Mouse (Mus musculus) T-helper 17 cell (primary cell): ENCODE data around the gene Tctex1d2.

Experiments
- in situ Hi-C, 2 experiments: fragments of 300-600 bp; cut with MboI, MseI; formaldehyde crosslinking; loops; 1 replicate in 1 of 2; 2 replicates in 1 of 2; pipeline ENCODE4 v1.15.1; 2025; ENCODE audit warnings: high pct_unique_total_duplicates in 2 of 2

Gene Tctex1d2

GRCm38 (mm10) chr16:32419517-32420483 lies at the start of gene Tctex1d2:
Gene Tctex1d2, plus strand, starts transcription at chr16:32419702.
- in situ Hi-C loops: loop anchor here in 1 of 2 experiments (5.0 kb wide), 1 partner anchor 72 kb away; no protein-coding TSS in a partner anchor

DNA sequence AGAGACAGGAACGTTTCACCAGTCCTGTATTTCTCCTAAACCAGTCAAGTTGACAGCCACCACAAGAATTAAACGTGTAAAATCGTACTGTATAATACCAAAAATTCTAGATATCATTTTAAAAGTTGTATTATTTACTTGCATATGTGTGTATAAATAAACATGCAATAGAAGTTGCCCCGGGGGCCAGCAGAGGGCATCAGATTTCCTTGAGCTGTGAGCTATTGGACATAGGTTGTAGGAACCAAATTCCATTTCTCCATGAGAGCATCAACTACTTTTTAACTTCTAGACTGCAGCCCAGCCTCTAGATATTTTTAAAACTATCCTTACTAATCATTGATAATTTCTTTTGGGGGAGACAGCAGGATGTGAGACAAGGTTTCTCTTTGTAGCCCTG lies 48.2 kb upstream of the Tctex1d2 start:
- in situ Hi-C loops: no loop called here

- in situ Hi-C loops: loop anchor here in 1 of 2 experiments (5.0 kb wide), 1 partner anchor 118 kb away; the partner anchor contains the start of gene Zdhhc19
Measured at GRCm38 (mm10) chr16:32379575-32379974, 39.9 kb upstream of the Tctex1d2 start.

DNA sequence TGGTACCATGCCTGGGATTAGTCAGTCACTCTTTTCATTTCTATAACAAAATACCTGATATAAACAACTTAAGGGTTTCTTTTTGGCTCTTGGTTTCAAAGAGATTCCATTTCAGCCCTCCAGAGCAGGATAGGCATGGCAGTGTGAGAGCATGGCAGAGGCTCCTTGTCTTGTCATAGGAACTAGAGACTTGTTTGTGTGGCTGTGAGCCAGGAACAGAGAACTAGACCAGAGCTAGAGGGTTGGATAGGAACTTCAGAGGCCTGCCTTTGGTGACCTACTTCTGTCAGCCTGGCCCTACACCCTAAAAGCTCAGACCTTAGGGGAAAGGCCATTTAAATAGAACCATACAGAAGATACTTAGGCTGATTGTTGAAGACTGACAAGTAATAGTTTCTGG lies 36.6 kb upstream of the Tctex1d2 start:
- in situ Hi-C loops: no loop called here

DNA sequence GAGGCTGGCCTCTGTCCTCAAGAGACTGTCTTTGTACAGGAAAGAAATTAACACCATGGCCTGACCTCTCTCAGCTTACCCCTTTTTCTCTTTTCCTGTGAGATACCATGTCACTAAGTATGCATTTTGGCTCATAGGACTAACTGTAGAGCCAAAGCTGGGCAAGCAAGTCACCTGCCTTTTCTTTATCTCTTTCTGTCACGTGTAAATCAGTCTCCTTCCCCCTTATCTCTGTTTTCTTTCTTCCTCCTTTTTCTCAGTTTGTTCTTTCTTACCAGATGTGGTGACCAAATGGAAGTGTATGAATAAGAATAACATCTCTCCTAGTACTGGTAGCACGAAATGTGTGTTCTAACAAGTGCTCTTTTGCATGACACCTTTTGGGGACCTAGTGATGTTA lies 34.6 kb upstream of the Tctex1d2 start:
- in situ Hi-C loops: no loop called here

DNA sequence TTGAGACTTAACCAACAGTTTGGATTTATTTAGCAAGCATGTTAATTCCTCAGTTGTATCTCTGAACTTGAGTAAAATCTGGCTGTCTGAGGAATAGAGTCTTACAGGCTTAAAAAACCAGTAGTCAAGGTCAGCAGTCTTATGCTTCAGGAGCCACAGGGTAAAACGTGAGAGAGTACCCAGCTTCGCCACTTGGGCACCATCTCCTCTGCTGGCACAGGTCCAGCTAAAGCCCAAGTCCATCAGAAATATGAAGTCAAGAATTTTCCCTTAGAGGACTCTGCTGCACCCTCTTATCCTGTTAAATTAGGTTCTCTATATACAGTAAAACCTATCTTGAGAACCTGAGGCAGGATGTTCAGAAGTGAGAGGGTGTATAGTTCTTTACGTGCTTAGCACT lies 32.7 kb upstream of the Tctex1d2 start:
- in situ Hi-C loops: no loop called here

GRCm38 (mm10) chr16:32389049-32389448 lies 30.5 kb upstream of the Tctex1d2 start:
- in situ Hi-C loops: no loop called here

- in situ Hi-C loops: loop anchor here in 1 of 2 experiments (5.0 kb wide), 1 partner anchor 263 kb away; no protein-coding TSS in a partner anchor
Measured at GRCm38 (mm10) chr16:32389841-32390240, 29.7 kb upstream of the Tctex1d2 start.

DNA sequence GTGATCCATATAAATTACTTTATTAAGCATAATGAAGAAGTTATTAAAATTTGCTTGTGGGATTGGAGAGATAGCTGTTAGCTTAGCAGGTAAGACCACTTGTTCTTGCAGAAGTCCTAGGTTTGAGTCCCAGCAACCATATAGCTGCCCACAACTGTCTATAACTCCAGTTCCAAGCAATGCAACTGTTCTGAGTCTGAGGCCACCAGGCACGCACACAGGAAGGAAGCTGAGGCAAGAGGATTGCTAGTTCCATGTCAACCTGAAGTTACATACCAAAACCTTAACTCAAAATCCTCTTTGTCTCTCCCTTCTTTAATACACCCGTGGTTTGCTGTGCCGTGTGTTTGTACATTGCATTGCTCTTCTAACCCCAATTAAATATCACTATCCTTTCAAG lies 28.6 kb upstream of the Tctex1d2 start:
- in situ Hi-C loops: loop anchor here in 1 of 2 experiments (5.0 kb wide), 1 partner anchor 264 kb away; no protein-coding TSS in a partner anchor

- in situ Hi-C loops: no loop called here
Measured at GRCm38 (mm10) chr16:32395679-32396540, 23.6 kb upstream of the Tctex1d2 start.

GRCm38 (mm10) chr16:32396541-32396835 lies 23.0 kb upstream of the Tctex1d2 start:
- in situ Hi-C loops: no loop called here

DNA sequence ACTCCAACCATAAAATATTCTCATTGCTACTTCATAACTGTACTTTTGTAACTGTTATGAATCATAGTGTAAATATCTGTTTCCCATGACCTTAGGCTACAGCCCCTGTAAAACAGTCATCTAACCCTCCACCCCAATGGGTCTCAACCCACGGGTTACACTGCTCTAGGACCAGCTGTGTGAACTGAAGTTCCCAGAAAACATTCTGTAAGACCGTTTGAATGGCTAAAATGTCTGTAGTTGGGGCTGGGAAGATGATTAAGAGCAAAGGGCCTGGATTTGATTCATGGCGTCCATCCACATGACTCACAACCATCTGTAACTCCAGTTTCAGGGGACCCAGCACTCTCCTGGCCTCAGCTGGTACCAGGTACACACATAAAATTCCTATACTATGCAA lies 21.3 kb upstream of the Tctex1d2 start:
- in situ Hi-C loops: no loop called here

- in situ Hi-C loops: no loop called here
Measured at GRCm38 (mm10) chr16:32400267-32400666, 19.2 kb upstream of the Tctex1d2 start, which contains the start of gene Tm4sf19. Gene Tm4sf19, plus strand, starts transcription at chr16:32400506.

GRCm38 (mm10) chr16:32401335-32401965 lies 18.1 kb upstream of the Tctex1d2 start:
- in situ Hi-C loops: no loop called here

GRCm38 (mm10) chr16:32402818-32403217 lies 16.7 kb upstream of the Tctex1d2 start:
- in situ Hi-C loops: no loop called here

DNA sequence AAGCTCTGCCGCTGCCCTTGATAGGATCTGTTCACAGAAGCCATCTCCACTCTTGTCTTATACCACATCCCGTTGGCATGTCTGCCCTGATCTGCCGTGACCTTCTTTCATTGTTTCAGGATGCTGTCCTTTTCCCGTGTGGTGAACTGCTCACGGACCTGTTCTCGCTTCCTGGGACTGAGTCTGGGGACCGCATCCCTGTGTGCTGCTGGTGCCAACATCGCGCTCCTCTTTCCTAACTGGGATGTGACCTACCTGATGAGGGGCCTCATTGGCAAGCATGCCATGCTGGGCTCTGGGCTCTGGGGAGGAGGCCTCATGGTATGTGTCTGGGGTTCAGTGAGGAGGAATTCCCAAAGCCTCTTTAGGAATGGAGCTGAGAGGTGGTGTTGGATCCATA lies 13.8 kb upstream of the Tctex1d2 start:
- in situ Hi-C loops: no loop called here

DNA sequence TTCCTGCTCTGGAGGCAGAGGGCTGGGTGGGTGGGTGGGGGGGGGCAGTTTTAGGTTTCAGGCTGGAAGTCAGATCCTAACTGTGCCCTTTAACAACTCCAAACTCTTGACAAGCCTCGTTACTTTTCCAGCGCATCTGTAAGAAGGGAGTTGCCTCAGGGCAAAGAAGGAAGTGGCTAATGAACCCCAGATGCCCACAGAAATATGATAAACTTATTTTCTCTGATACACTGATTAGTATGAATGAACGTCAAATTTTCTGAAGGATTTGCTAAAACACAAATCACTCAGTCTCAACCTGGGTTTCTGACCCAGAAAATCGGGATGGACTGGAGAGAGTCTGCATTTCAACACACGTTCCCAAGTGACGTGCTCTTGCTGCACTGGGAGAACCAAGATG lies 12.8 kb upstream of the Tctex1d2 start:
- in situ Hi-C loops: no loop called here

GRCm38 (mm10) chr16:32407730-32408129 lies 11.8 kb upstream of the Tctex1d2 start:
- in situ Hi-C loops: no loop called here

DNA sequence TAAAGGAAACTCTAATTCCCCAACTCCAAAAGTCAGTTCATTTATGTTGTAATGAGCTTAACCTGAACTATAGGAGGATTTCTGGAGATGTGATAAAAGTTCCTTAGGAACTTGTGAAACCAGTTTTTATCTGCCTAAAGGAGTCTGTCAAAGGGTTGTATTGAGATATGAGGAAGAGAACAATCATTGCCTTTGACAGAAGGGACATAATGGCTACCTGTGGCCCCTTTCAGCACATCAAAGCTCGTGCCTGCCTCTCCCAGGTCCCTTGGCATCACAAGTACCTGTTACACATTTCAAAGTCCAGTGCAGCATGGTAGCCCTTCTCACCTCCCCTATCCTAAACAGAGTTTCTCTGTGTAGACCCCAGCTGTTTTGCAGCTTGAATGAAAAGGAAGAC lies 2.0 kb upstream of the Tctex1d2 start:
- in situ Hi-C loops: no loop called here

DNA sequence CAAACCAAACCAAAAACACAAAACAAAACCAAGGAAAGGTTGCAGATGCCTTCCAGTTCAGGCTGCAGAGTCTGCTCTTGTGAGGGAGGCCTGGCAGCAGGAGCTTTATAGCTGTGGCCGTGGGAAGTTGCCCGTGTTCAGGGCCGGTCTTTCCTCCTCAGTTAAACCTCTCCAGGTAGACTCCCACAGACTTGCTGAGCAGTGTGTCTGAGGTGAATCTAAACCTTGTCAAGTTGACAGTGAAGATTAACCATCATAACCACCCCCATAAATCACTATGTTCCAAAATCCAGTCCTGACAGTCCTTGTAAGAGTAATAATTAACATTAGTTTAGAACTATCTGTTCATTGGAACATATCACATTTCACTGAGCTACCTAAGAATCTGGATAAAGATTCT lies 8.0 kb downstream of the Tctex1d2 start:
- in situ Hi-C loops: loop anchor here in 1 of 2 experiments (25.0 kb wide), 1 partner anchor 1535 kb away; the partner anchor contains the start of gene Umps

DNA sequence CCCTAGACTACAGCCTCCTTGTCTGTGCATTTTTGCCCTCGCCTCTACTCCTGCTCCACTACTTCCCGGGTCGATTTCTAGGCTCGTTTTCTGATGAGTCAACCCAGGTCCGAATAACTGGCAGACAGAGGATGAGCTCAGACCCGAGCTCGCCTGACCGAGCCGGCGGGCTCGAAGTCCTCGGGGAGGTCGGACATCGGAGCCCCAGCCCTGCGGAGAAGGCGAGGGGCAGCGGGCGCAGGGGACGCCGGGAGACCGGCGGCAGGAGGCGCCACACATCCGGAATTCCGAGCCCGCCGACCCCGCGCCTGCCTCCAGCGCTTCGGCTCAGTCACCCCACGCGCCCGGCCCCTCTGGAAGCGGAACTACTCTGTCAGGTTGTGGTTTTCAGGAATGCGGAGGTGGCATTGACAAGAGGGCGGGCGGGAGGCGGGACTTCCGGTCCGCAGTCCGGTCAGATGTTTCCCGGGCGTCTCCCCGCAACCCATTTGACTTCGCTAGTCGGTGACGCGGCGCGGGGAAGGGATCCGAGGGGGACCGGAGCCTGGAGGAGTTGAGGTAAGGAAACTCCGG lies 11.1 kb downstream of the Tctex1d2 start, which contains the start of gene Pcyt1a:
Pcyt1a (plus strand) TSS at position 448 of the 573 bp plus-strand sequence.
- in situ Hi-C loops: loop anchor here in 1 of 2 experiments (25.0 kb wide), 1 partner anchor 1532 kb away; the partner anchor contains the start of gene Umps
